Mouse (Mus musculus) G1E (cell line): ENCODE measurements around the gene Gm21958.

ENCODE experiments used
- CTCF ChIP-seq: IDR thresholded peaks from 2 replicates; pipeline ENCODE4 v1.5.1; 2012; ENCODE audit warnings: low read depth, low read length, inconsistent platforms, mixed read lengths
- GATA1 ChIP-seq: IDR thresholded peaks from 2 replicates; pipeline ENCODE4 v1.6.1; 2012; ENCODE audit warnings: borderline replicate concordance, low read length, inconsistent platforms, mixed read lengths
- GATA2 ChIP-seq: IDR thresholded peaks from 2 replicates; pipeline ENCODE4 v1.6.1; 2012; ENCODE audit warnings: low read depth, low read length, inconsistent platforms, borderline replicate concordance
- POLR2AphosphoS5 ChIP-seq: IDR thresholded peaks from 2 replicates; pipeline ENCODE4 v1.6.1; 2012; ENCODE audit warnings: low read depth, low read length, inconsistent platforms; ENCODE audit not compliant: insufficient replicate concordance
- TAL1 ChIP-seq: conservative IDR thresholded peaks from 2 replicates; pipeline ENCODE4 v1.6.1; 2012; ENCODE audit warnings: low read depth, low read length, inconsistent platforms, mixed read lengths

- no peak for TF ChIP-seq GATA2
- TF ChIP-seq POLR2AphosphoS5, result no peak
- no peak for TF ChIP-seq CTCF
- TF ChIP-seq TAL1, result no peak
- no peak for TF ChIP-seq GATA1
Observed at GRCm38 (mm10) chr3:54759211-54759610, 45.1 kb upstream of the Gm21958 start.
